ENCODE assay signal across 17 mouse cellular contexts in the genomic region with DNA sequence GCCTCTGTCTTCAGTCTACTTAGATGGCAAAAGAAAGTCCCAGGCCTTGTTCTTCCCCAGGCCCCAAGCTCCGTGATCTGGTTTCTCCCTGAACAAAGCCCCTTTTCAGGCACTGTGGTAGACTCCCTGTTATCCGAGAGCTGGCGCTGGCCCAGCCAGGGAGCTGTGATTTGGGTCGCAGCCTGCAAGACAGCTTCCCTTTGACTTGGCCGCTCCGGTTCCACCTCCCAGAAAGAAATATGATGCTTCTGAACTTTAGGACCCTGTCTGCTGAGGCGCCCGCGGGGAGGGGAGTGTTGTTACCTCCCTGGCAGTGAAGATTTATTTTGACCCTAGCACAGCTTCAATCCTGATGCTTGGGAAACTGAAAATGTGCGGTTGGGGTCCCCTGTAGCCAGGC. TPM values are rescaled to one million over a fixed set of nuclear protein-coding genes. Genes with fewer than 3 reads are reported as not detected.
DNase-seq lines count a peak whose midpoint lies in the region.
"Had no signal": no experiment of that assay in that cellular context is flagged by ENCODE, and none has a peak within 500 bp of the region (broad histone marks: within the 10 kb centered on the region; RNA-seq: fewer than 3 reads in every experiment).

No protein-coding gene starts in this region.

- peak; percentile 27 for DNase-seq in gastrocnemius, adult 18-20 months (ENCODE audit: low spot score)
- no peak for DNase-seq in gastrocnemius, postnatal 14 days
- peak; percentile 53 for DNase-seq in kidney, postnatal 10 days
- no peak for DNase-seq in kidney, adult 11 months
- DNase-seq in embryonic facial prominence, embryonic 10.5 days (ENCODE audit: low spot score) = peak; percentile 83
- DNase-seq in neural tube, embryonic 10.5 days (ENCODE audit: extremely low spot score, low spot score) = peak; percentile 58
- no peak for DNase-seq in adrenal gland, postnatal 10 days
- DNase-seq in thymus, postnatal 0 days (ENCODE audit: low spot score) = no peak
- DNase-seq: heart, postnatal 36 days; spleen, adult 18-20 months; thymus, postnatal 36 days had no signal

- H3K9me3 ChIP-seq in embryonic facial prominence, embryonic 10.5 days = 0 out of 2 replicates have a peak, but pooled peaks cover 4% of the 10 kb centered on the region
- H3K9me3 ChIP-seq: G1E; neural tube, embryonic 12.5 days had no signal

- H3K4me1 ChIP-seq in embryonic facial prominence, embryonic 10.5 days = peaks cover 29% of the 10 kb centered on the region
- H3K4me1 ChIP-seq: neural tube, embryonic 12.5 days had no signal

- no peaks in the 10 kb centered on the region for H3K36me3 ChIP-seq in embryonic facial prominence, embryonic 10.5 days (replicated peaks)
- H3K36me3 ChIP-seq: G1E; neural tube, embryonic 12.5 days had no signal

- intact Hi-C loops in gastrocnemius, postnatal 14 days (cut with DNase I; ENCODE audit: low total_unique reads) = no loop called here

- 25% methylated on average over 10 of the region's 10 CpGs for WGBS in embryonic facial prominence, embryonic 10.5 days

- peak overlapping the region; percentile 65 for H3K27ac ChIP-seq in embryonic facial prominence, embryonic 10.5 days (replicated peaks)
- H3K27ac ChIP-seq: liver, embryonic 14.5 days; neural tube, embryonic 12.5 days had no signal

- H3K27me3 ChIP-seq in embryonic facial prominence, embryonic 10.5 days (replicated peaks; ENCODE audit: low read depth, poor library complexity, severe bottlenecking) = no peaks in the 10 kb centered on the region
- H3K27me3 ChIP-seq: neural tube, embryonic 12.5 days had no signal

- H3K4me3 ChIP-seq in embryonic facial prominence, embryonic 10.5 days = no peak overlapping the region
- H3K4me3 ChIP-seq: neural tube, embryonic 12.5 days had no signal

RNA-seq across cellular contexts. Expression of gene Fam107a, which starts 18.1 kb away (rescaled TPM):
- 1 to 10 TPM; 4.5 to 6.8 TPM for total RNA-seq in gastrocnemius, adult 18-20 months (2021)
- total RNA-seq in gastrocnemius, postnatal 14 days (2021) = 1 to 10 TPM; 2.8 to 8.4 TPM
- polyA plus RNA-seq in embryonic facial prominence, embryonic 10.5 days (2016; fragmentation: Nextera tagmentation; extraction: Ambion mirVana) = 1.1 and 1.6 TPM in 2 replicates
- 1 to 10 TPM; 2.0 to 5.2 TPM for total RNA-seq in adrenal gland, postnatal 10 days (2021)
- 0.16 and 0.17 TPM in 2 replicates for polyA plus RNA-seq in thymus, postnatal 0 days (2015; fragmentation: Nextera tagmentation; extraction: Ambion mirVana)
- total RNA-seq: common myeloid progenitor, adult 5-6 weeks; megakaryocyte-erythroid progenitor cell, adult 5-6 weeks had no signal
- polyA plus RNA-seq: G1E had no signal

RNA-seq across cellular contexts. Expression of gene Oit1, which starts 42.6 kb away (rescaled TPM):
- total RNA-seq in gastrocnemius, adult 18-20 months (2021) = not detected
- not detected for total RNA-seq in gastrocnemius, postnatal 14 days (2021)
- polyA plus RNA-seq in embryonic facial prominence, embryonic 10.5 days (2016; fragmentation: Nextera tagmentation; extraction: Ambion mirVana) = 0.24 and 0.42 TPM in 2 replicates
- total RNA-seq in adrenal gland, postnatal 10 days (2021) = not detected
- 3.6 and 4.3 TPM in 2 replicates for polyA plus RNA-seq in thymus, postnatal 0 days (2015; fragmentation: Nextera tagmentation; extraction: Ambion mirVana)
- total RNA-seq: common myeloid progenitor, adult 5-6 weeks; G1E; heart, postnatal 36 days; layer of hippocampus, postnatal 10 days; megakaryocyte-erythroid progenitor cell, adult 5-6 weeks had no signal
- polyA plus RNA-seq: G1E; neural tube, embryonic 12.5 days had no signal

Comparison
In these comparisons a context has a peak if more than half of its experiments do, and no peak if none do; other contexts are left out.
1. DNase-seq: peak in gastrocnemius, adult 18-20 months (single experiment), kidney, postnatal 10 days (single experiment), embryonic facial prominence, embryonic 10.5 days (single experiment) and neural tube, embryonic 10.5 days (single experiment); none in gastrocnemius, postnatal 14 days (single experiment), kidney, adult 11 months (single experiment), adrenal gland, postnatal 10 days (single experiment) and thymus, postnatal 0 days (single experiment).